Mouse (Mus musculus) small intestine, adult 2 months (tissue): Measurements from ENCODE around the gene Atf5.

Experiments
- CTCF ChIP-seq: fragments of 200-500 bp; IDR thresholded peaks from 2 replicates; pipeline ENCODE4 v1.5.1; 2012; ENCODE audit warnings: low read depth, mild to moderate bottlenecking, control low read depth, inconsistent platforms, low read length, moderate library complexity, mixed read lengths; ENCODE audit not compliant: insufficient replicate concordance, insufficient read length; ENCODE audit errors: extremely low read depth
- POLR2A ChIP-seq: fragments of 200-500 bp; IDR thresholded peaks from 2 replicates; pipeline ENCODE4 v1.6.1; 2012; ENCODE audit warnings: low read depth, mild to moderate bottlenecking, control low read depth, inconsistent platforms, low read length, moderate library complexity

DNA sequence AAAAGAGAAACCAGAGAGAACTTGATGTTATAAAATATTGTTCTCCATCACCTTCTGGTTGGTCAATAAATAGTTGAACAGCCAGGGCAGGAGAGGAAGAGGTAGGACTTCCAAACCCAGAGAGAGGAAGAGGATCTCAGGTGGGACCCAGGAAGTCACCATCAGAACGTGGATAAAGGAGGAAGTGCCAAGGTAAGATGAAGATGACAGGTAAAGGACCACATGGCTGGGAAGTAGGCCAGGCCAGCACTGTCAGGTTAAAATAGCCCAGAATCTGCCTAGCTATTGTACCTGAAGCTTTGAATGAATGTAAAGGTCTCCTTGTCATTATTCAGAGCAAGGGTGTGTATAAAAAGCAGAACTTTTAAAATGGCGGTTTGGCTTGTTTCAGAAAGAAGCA, 7.5 kb downstream of the Atf5 start:
- TF ChIP-seq POLR2A (no peak), CTCF (no peak)
